Mouse (Mus musculus): Measurements from ENCODE around the gene Chst8. TPM values are rescaled to one million over a fixed set of nuclear protein-coding genes. Genes with fewer than 3 reads are reported as not detected.
A peak's percentile ranks its signal among the peaks of the same experiment; 100 is the strongest.

Gene Chst8
- polyA plus RNA-seq, 1 experiment from 2014 or later: 10.1 TPM

- Histone ChIP-seq H3K4me1 (ENCODE audit: control insufficient read depth, insufficient read depth, low read length) (no peaks in the 10 kb centered on the region; the same call in 1 of the 2 replicates), H3K36me3 (ENCODE audit: control insufficient read depth, insufficient read depth, low read length) (no peaks in the 10 kb centered on the region), H3K4me3 (ENCODE audit: low read depth, low read length) (no peak overlapping the region), H3K4me2 (no peak overlapping the region), H3K27me3 (ENCODE audit: control insufficient read depth, insufficient read depth, low read length) (no peaks in the 10 kb centered on the region), H3K9ac (ENCODE audit: low read length) (no peak overlapping the region), H3K27ac (ENCODE audit: low read depth, low read length) (no peak overlapping the region), H3K9me3 (ENCODE audit: control insufficient read depth, low read length) (no peaks in the 10 kb centered on the region)
- DNase-seq (ENCODE audit: low spot score, missing footprints): no peak
- no peak for ATAC-seq (ENCODE audit: low FRiP score)
These were observed 25.3 kb downstream of the Chst8 start for GRCm38 (mm10) chr7:34787171-34787570.

GRCm38 (mm10) chr7:34785052-34785451 lies 27.5 kb downstream of the Chst8 start:
- Histone ChIP-seq H3K9ac (ENCODE audit: low read length) (no peak overlapping the region), H3K4me2 (no peak overlapping the region), H3K36me3 (ENCODE audit: control insufficient read depth, insufficient read depth, low read length) (no peaks in the 10 kb centered on the region), H3K27me3 (ENCODE audit: control insufficient read depth, insufficient read depth, low read length) (no peaks in the 10 kb centered on the region), H3K4me1 (ENCODE audit: control insufficient read depth, insufficient read depth, low read length) (no peaks in the 10 kb centered on the region; the same call in 1 of the 2 replicates), H3K4me3 (ENCODE audit: low read depth, low read length) (no peak overlapping the region), H3K9me3 (ENCODE audit: control insufficient read depth, low read length) (no peaks in the 10 kb centered on the region), H3K27ac (ENCODE audit: low read depth, low read length) (no peak overlapping the region)
- DNase-seq (ENCODE audit: low spot score, missing footprints): no peak
- WGBS: 74% methylated on average over 6 of the region's 6 CpGs
- ATAC-seq (ENCODE audit: low FRiP score): no peak

- Histone ChIP-seq H3K9me3 (ENCODE audit: control insufficient read depth, low read length) (no peaks in the 10 kb centered on the region), H3K27me3 (ENCODE audit: control insufficient read depth, insufficient read depth, low read length) (no peaks in the 10 kb centered on the region), H3K4me3 (ENCODE audit: low read depth, low read length) (no peak overlapping the region), H3K9ac (ENCODE audit: low read length) (no peak overlapping the region), H3K4me1 (ENCODE audit: control insufficient read depth, insufficient read depth, low read length) (no peaks in the 10 kb centered on the region; the same call in 1 of the 2 replicates), H3K36me3 (ENCODE audit: control insufficient read depth, insufficient read depth, low read length) (no peaks in the 10 kb centered on the region), H3K4me2 (no peak overlapping the region), H3K27ac (ENCODE audit: low read depth, low read length) (no peak overlapping the region)
- no peak for DNase-seq (ENCODE audit: low spot score, missing footprints)
- 77% methylated on average over 9 of the region's 9 CpGs for WGBS
- ATAC-seq (ENCODE audit: low FRiP score): no peak
These were observed 28.0 kb downstream of the Chst8 start for GRCm38 (mm10) chr7:34784469-34784868.

DNA sequence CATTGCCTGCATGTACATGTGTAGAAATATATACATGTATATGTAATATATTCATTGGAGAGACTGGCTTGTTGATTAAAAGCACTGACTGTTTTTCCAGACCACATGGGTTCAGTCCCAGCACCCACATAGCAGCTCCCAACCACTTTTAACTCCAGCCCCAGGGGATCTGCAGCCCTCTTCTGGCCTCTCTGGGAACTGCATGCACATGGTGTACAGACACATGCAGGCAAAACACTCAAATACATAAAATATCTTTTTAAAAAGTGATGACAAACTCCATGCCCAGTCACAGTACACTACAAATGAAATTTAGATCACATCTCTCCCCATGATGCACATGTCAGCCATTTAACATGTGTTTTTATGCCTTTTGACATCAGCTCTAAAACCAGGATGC lies 30.5 kb downstream of the Chst8 start:
- ATAC-seq (ENCODE audit: low FRiP score): no peak
- DNase-seq (ENCODE audit: low spot score, missing footprints): no peak

DNA sequence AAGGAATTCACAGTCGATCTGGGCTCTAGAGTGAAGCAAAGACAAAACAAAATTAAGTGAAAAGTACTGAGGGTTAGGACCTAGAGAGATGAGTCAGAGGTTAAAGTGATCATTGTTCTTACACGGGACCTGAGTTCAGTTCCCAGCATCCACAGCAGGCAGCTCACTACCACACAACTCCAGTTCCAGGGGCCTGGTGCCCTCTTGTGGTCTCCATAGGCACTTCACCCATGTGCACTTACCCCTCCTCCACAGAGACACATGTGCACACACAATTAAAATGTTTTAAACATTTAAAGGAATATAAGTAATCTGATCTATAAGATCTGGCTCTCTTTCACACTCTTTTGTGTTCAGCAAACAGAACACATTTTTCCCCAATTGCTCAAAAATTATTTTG lies 31.3 kb downstream of the Chst8 start:
- ATAC-seq (ENCODE audit: low FRiP score) (no peak), DNase-seq (ENCODE audit: low spot score, missing footprints) (no peak)
- Histone ChIP-seq H3K4me1 (ENCODE audit: control insufficient read depth, insufficient read depth, low read length) (no peaks in the 10 kb centered on the region; the same call in 1 of the 2 replicates), H3K27me3 (ENCODE audit: control insufficient read depth, insufficient read depth, low read length) (no peaks in the 10 kb centered on the region), H3K4me2 (no peak overlapping the region), H3K4me3 (ENCODE audit: low read depth, low read length) (no peak overlapping the region), H3K9me3 (ENCODE audit: control insufficient read depth, low read length) (no peaks in the 10 kb centered on the region), H3K36me3 (ENCODE audit: control insufficient read depth, insufficient read depth, low read length) (no peaks in the 10 kb centered on the region), H3K9ac (ENCODE audit: low read length) (no peak overlapping the region), H3K27ac (ENCODE audit: low read depth, low read length) (no peak overlapping the region)
- WGBS: 94% methylated on average over 2 of the region's 2 CpGs

More for the DNA sequence above, 30.5 kb downstream of the Chst8 start:
- H3K36me3 ChIP-seq (ENCODE audit: control insufficient read depth, insufficient read depth, low read length): no peaks in the 10 kb centered on the region
- H3K4me2 ChIP-seq: no peak overlapping the region
- no peak overlapping the region for H3K27ac ChIP-seq (ENCODE audit: low read depth, low read length)
- H3K9me3 ChIP-seq (ENCODE audit: control insufficient read depth, low read length): no peaks in the 10 kb centered on the region
- no peaks in the 10 kb centered on the region for H3K27me3 ChIP-seq (ENCODE audit: control insufficient read depth, insufficient read depth, low read length)
- no peak overlapping the region for H3K4me3 ChIP-seq (ENCODE audit: low read depth, low read length)
- H3K9ac ChIP-seq (ENCODE audit: low read length): no peak overlapping the region
- H3K4me1 ChIP-seq (ENCODE audit: control insufficient read depth, insufficient read depth, low read length): no peaks in the 10 kb centered on the region; the same call in 1 of the 2 replicates

DNA sequence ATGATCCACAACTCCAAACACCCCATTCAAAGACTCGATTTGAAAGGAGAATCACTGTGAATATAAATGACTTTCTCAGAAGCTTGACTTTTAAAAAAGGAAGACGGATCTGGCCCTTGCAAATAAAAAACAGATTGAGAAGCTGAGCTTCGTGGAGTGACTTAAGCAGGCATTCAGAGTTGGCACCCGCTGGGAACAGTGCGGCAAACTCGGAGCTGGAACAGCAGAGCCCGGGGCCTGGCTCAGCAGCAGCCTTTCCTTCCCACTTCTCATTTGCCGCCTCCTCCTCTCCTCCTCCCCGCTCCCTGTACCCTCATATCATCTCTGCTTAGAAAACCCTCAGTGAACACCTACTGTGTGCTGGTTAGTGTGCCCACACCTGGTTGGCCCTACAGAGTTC lies 34.1 kb downstream of the Chst8 start:
- no peak overlapping the region for H3K9ac ChIP-seq (ENCODE audit: low read length)
- no peaks in the 10 kb centered on the region for H3K27me3 ChIP-seq (ENCODE audit: control insufficient read depth, insufficient read depth, low read length)
- no peaks in the 10 kb centered on the region for H3K36me3 ChIP-seq (ENCODE audit: control insufficient read depth, insufficient read depth, low read length)
- no peak for DNase-seq (ENCODE audit: low spot score, missing footprints)
- no peak overlapping the region for H3K27ac ChIP-seq (ENCODE audit: low read depth, low read length)
- H3K4me1 ChIP-seq (ENCODE audit: control insufficient read depth, insufficient read depth, low read length): peaks cover 5% of the 10 kb centered on the region
- no peaks in the 10 kb centered on the region for H3K9me3 ChIP-seq (ENCODE audit: control insufficient read depth, low read length)
- no peak overlapping the region for H3K4me3 ChIP-seq (ENCODE audit: low read depth, low read length)
- WGBS: 16% methylated on average over 9 of the region's 9 CpGs
- no peak overlapping the region for H3K4me2 ChIP-seq
- ATAC-seq (ENCODE audit: low FRiP score): no peak

DNA sequence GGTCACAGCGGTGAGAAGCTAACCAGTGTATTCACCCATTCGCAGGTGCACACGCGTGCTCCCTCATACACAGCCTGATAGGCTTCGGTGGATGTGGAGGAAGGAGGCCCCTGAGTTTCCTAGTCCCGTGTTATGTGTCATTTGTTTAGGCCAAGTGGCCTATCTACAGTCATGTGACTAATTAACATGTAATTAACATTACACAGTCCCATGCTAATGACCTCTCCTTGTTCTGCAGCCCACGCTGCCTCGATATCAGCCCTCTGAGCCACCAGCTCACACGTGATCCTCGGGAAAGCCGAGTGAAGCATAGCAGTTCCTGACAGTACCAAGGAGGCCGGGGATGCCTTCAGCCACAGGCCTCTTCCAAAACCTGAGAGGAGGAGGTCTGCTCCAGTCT lies 36.9 kb downstream of the Chst8 start:
- H3K27me3 ChIP-seq (ENCODE audit: control insufficient read depth, insufficient read depth, low read length): no peaks in the 10 kb centered on the region
- WGBS: 83% methylated on average over 12 of the region's 12 CpGs
- DNase-seq (ENCODE audit: low spot score, missing footprints) (no peak), ATAC-seq (ENCODE audit: low FRiP score) (no peak)
- peaks cover 5% of the 10 kb centered on the region for H3K4me1 ChIP-seq (ENCODE audit: control insufficient read depth, insufficient read depth, low read length)
- no peaks in the 10 kb centered on the region for H3K9me3 ChIP-seq (ENCODE audit: control insufficient read depth, low read length)
- no peak overlapping the region for H3K4me2 ChIP-seq
- no peak overlapping the region for H3K27ac ChIP-seq (ENCODE audit: low read depth, low read length)
- H3K36me3 ChIP-seq (ENCODE audit: control insufficient read depth, insufficient read depth, low read length): no peaks in the 10 kb centered on the region
- no peak overlapping the region for H3K4me3 ChIP-seq (ENCODE audit: low read depth, low read length)
- no peak overlapping the region for H3K9ac ChIP-seq (ENCODE audit: low read length)

- no peak overlapping the region for H3K4me3 ChIP-seq (ENCODE audit: low read depth, low read length)
- H3K36me3 ChIP-seq (ENCODE audit: control insufficient read depth, insufficient read depth, low read length): no peaks in the 10 kb centered on the region
- H3K27me3 ChIP-seq (ENCODE audit: control insufficient read depth, insufficient read depth, low read length): no peaks in the 10 kb centered on the region
- no peak overlapping the region for H3K4me2 ChIP-seq
- no peak overlapping the region for H3K27ac ChIP-seq (ENCODE audit: low read depth, low read length)
- ATAC-seq (ENCODE audit: low FRiP score) (no peak), DNase-seq (ENCODE audit: low spot score, missing footprints) (no peak)
- no peaks in the 10 kb centered on the region for H3K9me3 ChIP-seq (ENCODE audit: control insufficient read depth, low read length)
- WGBS: 85% methylated on average over 4 of the region's 4 CpGs
- H3K9ac ChIP-seq (ENCODE audit: low read length): no peak overlapping the region
- H3K4me1 ChIP-seq (ENCODE audit: control insufficient read depth, insufficient read depth, low read length): peaks cover 5% of the 10 kb centered on the region
These were observed 37.6 kb downstream of the Chst8 start for GRCm38 (mm10) chr7:34774947-34775346.

GRCm38 (mm10) chr7:34774020-34774419 lies 38.5 kb downstream of the Chst8 start:
- no peak for ATAC-seq (ENCODE audit: low FRiP score)
- Histone ChIP-seq H3K27ac (ENCODE audit: low read depth, low read length) (peak overlapping the region; percentile 30; the same call in 1 of the 2 replicates), H3K4me3 (ENCODE audit: low read depth, low read length) (no peak overlapping the region), H3K9me3 (ENCODE audit: control insufficient read depth, low read length) (no peaks in the 10 kb centered on the region), H3K9ac (ENCODE audit: low read length) (no peak overlapping the region), H3K4me2 (no peak overlapping the region), H3K4me1 (ENCODE audit: control insufficient read depth, insufficient read depth, low read length) (peaks cover 5% of the 10 kb centered on the region), H3K27me3 (ENCODE audit: control insufficient read depth, insufficient read depth, low read length) (no peaks in the 10 kb centered on the region), H3K36me3 (ENCODE audit: control insufficient read depth, insufficient read depth, low read length) (no peaks in the 10 kb centered on the region)
- 56% methylated on average over 13 of the region's 13 CpGs for WGBS
- DNase-seq (ENCODE audit: low spot score, missing footprints): no peak

DNA sequence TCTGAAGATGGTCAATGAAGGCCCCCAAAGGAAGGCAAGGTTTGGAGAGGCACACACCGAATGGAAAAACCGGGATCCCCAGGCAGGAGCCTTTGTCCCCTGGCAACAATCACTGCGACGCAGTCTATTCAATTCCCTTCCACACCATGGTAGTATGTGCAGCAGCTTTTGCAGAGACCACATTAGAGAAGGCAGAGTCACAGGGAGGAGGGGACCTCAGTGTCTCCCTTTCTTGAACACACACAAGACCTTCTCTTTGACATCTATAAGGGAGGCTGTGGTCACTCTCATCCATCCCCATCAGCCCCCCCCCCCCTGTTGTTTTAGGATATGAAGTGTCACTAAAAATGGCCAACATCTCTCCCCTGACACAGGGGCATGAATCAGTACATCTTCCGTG lies 39.2 kb downstream of the Chst8 start:
- Histone ChIP-seq H3K4me2 (no peak overlapping the region), H3K27ac (ENCODE audit: low read depth, low read length) (peak overlapping the region; percentile 4; the same call in 1 of the 2 replicates), H3K27me3 (ENCODE audit: control insufficient read depth, insufficient read depth, low read length) (no peaks in the 10 kb centered on the region), H3K4me3 (ENCODE audit: low read depth, low read length) (no peak overlapping the region), H3K9me3 (ENCODE audit: control insufficient read depth, low read length) (no peaks in the 10 kb centered on the region), H3K36me3 (ENCODE audit: control insufficient read depth, insufficient read depth, low read length) (no peaks in the 10 kb centered on the region), H3K4me1 (ENCODE audit: control insufficient read depth, insufficient read depth, low read length) (peaks cover 5% of the 10 kb centered on the region), H3K9ac (ENCODE audit: low read length) (no peak overlapping the region)
- 0 out of 2 replicates have a peak, but pooled peaks have one; percentile 38 for ATAC-seq (ENCODE audit: low FRiP score)
- 67% methylated on average over 5 of the region's 5 CpGs for WGBS
- DNase-seq (ENCODE audit: low spot score, missing footprints): no peak

Measured in midbrain, embryonic 11.5 days (tissue).